Mouse (Mus musculus) left cerebral cortex, postnatal 25 days (tissue): ENCODE results near the gene Cntnap1. TPM values are rescaled to one million over a fixed set of nuclear protein-coding genes. Genes with fewer than 3 reads are reported as not detected.
A peak's percentile ranks its signal among the peaks of the same experiment; 100 is the strongest.

Experiments
- DNase-seq, 2 experiments: peaks; one replicate each; pipeline ENCODE4 v3.0.0; 2022; ENCODE audit warnings: low spot score in 2 of 2, mixed read lengths in 1 of 2
- intact Hi-C: fragments of 180-260 bp; cut with DNase I; formaldehyde crosslinking; loops from one replicate; pipeline ENCODE4 v1.15.1; 2025
- total RNA-seq, 2 experiments: library from RNA; stranded (reverse); gene quantifications; 2 replicates each; pipeline ENCODE4 v1.2.3; 2021

The Cntnap1 gene
- total RNA-seq, 2 experiments from 2014 or later = 153 to 170 TPM

GRCm38 (mm10) chr11:101180846-101181740 is 10.8 kb downstream of the Cntnap1 start:
- no peak for DNase-seq
- intact Hi-C loops = no loop called here

DNA sequence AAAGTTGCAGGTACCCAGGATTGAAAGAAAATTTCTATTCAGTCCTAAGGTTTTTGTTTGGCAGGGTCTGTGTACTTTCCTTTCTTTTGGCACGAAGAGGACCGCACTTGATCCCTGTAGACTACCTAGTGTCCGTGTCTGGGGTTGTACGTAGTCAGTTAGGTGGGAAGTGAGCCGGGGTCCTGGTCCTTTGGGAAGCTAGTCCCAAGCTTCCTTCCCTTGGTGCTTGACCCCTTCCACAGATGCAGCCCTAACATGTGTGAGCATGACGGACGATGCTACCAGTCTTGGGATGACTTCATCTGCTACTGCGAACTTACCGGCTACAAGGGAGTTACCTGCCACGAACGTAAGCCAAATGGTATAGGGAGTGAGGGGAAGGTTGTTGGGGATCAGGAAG is 11.6 kb downstream of the Cntnap1 start:
- DNase-seq = no peak
- intact Hi-C loops = no loop called here

- intact Hi-C loops = no loop called here
- no peak for DNase-seq
These were observed 12.6 kb downstream of the Cntnap1 start for GRCm38 (mm10) chr11:101182771-101183517.

DNA sequence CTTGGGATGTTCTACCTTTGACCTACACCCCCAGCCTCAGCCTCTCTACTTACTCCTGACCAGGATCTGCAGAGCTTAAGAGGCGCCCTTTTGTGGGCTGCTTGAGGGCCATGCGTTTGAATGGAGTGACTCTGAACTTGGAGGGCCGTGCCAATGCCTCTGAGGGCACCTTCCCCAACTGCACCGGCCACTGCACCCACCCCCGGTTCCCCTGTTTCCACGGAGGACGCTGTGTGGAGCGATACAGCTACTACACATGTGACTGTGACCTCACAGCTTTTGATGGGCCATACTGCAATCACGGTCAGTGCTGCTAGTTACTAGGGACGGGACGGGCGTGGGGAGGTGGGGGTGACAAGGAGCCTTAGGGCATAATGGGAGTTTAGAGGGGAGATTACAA is 14.7 kb downstream of the Cntnap1 start:
- intact Hi-C loops = no loop called here
- DNase-seq = no peak

GRCm38 (mm10) chr11:101185441-101185840 is 15.1 kb downstream of the Cntnap1 start:
- DNase-seq = no peak
- intact Hi-C loops = no loop called here

DNA sequence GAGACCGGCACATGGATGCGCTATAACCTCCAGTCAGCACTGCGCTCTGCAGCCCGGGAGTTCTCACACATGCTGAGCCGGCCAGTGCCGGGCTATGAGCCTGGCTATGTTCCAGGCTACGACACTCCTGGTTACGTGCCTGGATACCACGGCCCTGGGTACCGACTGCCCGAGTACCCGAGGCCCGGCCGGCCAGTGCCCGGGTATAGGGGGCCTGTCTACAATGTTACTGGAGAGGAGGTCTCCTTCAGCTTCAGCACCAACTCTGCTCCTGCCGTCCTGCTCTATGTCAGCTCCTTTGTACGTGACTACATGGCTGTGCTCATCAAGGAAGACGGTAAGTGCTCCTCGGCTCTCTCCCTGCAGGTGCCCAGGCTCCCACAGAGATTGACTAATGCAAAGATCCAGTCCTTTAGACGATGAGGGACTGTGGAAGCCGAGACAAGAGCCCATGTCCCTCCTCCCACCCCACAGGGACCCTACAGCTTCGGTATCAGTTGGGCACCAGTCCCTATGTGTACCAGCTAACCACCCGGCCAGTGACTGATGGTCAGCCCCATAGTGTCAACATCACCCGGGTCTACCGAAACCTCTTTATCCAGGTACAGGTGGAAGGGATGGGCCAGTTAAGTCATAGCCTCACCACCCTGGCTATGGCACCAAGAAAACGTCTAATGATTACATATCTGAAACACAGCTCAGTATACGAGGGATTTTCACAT is 16.4 kb downstream of the Cntnap1 start:
- intact Hi-C loops = no loop called here
- DNase-seq = no peak

GRCm38 (mm10) chr11:101187541-101187940 is 17.2 kb downstream of the Cntnap1 start:
- intact Hi-C loops = no loop called here
- no peak for DNase-seq

DNA sequence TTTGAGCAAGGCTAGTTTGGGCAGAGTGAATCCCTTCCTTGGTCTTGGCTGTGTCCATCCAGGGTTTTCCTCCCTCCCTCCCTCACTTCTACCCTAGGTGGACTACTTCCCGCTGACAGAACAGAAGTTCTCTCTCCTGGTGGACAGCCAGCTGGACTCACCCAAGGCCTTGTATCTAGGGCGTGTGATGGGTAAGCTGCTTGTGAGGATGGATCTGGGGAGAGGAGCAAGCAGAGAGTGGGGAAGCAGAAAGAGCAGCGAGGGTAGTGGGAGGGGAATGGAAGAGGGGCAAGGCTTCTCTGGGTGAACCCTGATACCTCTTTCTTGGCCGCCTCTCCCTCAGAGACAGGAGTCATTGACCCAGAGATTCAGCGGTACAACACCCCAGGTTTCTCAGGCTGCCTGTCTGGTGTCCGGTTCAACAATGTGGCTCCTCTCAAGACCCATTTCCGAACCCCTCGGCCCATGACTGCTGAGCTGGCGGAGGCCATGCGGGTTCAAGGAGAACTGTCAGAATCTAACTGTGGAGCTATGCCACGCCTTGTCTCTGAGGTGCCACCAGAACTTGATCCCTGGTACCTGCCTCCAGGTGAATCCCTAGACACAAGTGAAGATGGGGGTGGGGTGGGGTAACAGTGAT is 18.0 kb downstream of the Cntnap1 start:
- no peak for DNase-seq
- intact Hi-C loops = no loop called here

- intact Hi-C loops = no loop called here
- peak in 1 of 2 experiments; percentile 70 for DNase-seq
These were observed 19.3 kb downstream of the Cntnap1 start for GRCm38 (mm10) chr11:101189495-101190180.

DNA sequence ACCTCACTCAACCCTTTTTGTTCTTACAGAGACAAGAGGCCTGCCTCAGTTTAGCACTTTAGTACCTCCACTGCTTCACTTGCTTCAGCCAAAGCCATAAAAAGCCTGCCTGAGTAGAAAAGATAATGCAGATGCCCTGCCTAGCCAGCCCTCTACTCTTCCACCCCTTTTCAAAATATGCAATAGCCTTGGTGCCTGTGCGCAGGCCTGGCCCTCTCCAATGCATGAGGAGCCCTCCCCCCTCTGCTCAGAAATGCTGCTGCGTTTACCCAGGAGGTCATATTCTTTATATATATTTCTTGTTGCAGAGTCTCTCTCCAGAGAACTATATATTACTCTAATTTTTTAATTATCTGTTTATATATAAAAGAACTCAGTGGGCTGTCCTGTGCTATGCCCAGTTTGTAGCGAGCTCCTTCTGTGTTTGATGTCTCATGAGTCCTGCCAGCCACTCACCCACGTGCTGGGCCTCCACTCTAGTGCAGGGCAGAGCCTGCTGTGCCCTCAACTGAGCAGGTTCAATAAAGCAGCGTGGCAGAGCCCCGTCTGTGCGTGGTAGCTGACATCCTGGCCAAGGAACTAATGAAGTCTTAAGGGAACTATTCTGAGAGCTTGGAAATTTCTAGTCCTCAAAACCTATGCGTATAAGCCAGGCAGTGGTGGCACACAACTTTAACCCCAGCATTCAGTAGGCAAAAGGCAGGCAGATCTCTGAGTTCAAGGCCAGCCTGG is 20.0 kb downstream of the Cntnap1 start:
- intact Hi-C loops = no loop called here
- DNase-seq = no peak

DNA sequence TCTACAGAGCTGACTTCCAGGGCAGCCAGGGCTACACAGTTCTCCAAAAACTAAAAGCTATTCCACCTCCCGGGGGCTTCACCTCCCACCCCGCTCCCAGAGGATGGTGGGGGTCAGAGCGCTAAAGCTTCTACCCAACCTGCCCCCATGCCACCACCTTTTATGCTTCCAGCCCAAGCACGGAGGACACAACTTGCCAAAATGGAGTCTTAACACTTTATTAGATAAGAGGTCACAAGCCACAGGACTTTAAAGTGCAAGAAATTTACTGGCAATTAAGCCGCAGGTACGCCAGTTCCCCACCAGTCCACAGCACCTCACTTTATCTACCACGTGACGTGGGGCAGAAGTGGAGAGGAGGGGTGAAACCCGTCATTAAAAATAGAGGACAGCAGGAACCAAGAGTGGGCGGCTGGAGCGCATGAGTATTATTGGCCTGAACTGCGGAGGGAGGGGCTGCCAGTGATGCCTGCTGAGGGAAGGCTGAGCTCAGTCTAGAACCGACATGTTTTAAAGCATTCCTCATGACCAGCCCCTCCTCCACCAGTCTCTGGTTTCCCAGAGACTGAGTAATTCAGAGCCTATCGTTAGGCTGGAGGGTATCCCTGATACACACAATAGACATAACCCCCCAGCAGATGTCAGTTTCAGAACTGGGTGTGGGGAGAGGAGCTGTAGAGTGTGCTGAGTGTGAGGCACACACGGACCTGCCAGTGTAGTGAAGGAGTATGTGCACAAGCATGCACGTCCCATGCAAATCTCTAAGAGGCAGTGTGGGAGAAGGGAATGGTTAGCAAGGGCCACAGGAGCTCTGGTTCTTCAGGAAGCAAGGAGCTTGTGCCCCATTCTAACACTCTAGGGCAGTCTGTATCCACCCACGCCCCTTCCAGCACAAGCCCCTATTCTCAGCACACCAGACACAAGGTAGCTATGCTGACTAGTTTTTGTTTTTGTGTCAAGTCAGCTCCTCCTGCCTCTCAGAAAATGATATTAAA is 20.9 kb downstream of the Cntnap1 start:
- no peak for DNase-seq
- intact Hi-C loops = no loop called here

DNA sequence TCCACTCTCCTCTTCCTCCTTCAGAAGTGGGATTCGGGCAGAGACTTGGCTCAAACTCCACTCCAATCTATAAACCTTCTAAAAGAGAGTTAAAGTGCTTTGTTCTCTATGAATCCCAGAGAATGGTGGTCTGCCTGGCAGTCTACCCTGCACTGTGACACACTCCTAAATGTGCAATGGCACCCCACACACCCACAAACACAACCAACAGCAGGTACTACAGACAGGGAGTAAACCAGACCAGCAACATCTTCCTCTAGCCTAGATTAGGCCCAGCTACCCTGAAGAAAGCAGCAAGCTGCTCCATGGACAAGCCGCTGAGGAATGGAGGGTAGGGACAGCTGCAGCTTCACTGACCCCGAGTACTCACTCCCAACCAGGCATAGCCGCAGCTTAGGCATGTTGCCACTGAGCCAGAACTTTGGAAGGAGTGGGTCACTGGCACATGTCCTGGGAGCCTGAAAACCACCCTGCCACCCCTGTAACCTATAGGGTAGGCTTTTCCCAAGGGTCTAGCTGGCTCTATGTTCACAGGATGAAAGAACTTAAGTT is 21.7 kb downstream of the Cntnap1 start:
- no peak for DNase-seq
- intact Hi-C loops = no loop called here

DNA sequence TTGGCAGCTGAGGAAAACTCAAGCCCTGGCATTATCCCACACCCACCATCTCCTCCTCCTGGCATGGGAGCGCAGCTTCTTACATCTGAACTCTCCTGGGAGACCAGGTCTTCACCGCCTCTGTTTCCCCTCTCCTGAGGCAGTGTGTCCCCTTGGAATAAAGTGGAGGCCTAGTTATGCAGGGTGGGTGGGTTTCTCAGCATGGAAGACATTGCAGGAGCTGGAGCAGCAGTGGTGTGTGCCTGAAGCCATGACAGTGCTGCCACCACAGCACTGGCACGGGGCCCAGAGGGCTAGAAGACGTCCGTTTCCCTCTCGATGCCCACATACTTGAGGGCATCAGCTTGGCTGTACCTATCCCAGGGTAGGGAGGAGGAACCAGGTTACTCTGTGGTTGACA is 22.3 kb downstream of the Cntnap1 start:
- intact Hi-C loops = no loop called here
- no peak for DNase-seq

DNA sequence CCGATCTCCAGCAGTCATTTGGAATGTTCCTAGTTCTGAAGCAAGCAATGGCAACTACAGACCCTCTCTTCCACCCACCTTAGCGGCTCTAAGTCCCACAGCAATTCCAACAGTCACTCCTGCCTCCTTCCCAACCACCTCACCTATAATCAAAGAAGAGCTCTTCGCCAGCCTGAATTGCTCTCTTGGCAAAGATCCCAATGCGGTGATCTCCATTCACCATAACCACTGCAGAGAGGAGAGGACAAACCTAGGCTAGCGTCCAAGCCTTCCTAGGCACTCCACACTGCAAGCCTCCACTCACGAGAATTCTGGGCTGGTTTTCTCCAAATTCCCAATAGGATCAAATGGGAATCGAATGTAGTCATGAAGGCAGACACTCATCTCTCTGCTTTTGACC is 22.8 kb downstream of the Cntnap1 start:
- no peak for DNase-seq
- intact Hi-C loops = no loop called here

DNA sequence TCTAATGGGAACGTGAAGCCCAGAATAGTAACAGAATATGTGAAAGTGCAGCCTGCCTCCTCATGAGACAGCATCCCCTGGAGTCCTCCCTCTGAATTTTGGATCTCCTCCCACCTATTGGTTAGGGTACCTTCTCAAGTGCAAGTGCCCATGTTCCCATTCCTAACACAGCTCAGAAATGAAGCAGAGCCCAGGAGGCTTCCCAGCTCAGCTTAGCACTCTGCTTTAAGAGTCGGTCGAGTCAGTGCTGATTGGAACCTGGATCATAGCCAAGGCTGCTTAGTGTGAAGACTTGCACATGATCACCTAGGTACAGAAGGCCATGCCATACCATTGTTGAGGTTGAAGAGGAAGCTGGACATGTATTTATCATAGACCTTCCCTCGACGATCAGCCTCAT is 23.8 kb downstream of the Cntnap1 start:
- no peak for DNase-seq
- intact Hi-C loops = no loop called here

GRCm38 (mm10) chr11:101194643-101195042 is 24.3 kb downstream of the Cntnap1 start:
- intact Hi-C loops = no loop called here
- no peak for DNase-seq

GRCm38 (mm10) chr11:101195101-101195500 is 24.8 kb downstream of the Cntnap1 start:
- intact Hi-C loops = no loop called here

More at GRCm38 (mm10) chr11:101195101-101195500, 24.8 kb downstream of the Cntnap1 start:
- no peak for DNase-seq
